Mouse (Mus musculus) heart, postnatal 0 days (tissue): ENCODE measurements around the gene Itch.

Experiments
- CTCF ChIP-seq: IDR thresholded peaks from 2 replicates; pipeline ENCODE4 v1.5.1; 2016; ENCODE audit warnings: antibody characterized with exemption, control low read depth, low read depth
- EP300 ChIP-seq: IDR thresholded peaks from 2 replicates; pipeline ENCODE4 v1.6.1; 2016; ENCODE audit warnings: antibody characterized with exemption, low read depth

DNA sequence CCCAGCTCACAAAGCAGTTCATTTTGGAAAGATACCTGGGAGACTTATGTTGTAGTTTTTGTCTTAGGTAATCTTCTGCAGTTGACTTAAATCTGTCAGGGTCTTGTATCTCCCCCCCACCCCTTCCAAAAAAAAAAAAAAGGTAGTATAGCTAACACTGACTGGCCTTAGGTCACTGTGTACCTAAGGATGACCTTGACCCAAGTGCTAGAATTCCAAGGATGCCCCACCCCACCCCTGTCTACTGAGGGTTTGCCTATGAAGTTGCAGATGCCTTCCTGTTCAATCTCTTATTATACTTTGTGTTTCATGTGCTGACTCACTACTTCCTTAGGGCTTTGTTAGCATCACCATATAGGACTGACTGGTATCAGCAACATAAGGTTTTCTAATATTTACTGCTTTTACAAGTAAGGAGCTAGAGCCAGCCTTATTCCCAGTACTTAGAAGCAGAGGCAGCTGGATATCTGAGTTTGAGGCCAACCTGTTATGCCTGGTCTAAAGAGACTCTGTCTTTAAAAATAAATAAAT is 8.8 kb downstream of the Itch start:
- TF ChIP-seq CTCF (no peak), EP300 (no peak)
